Mouse (Mus musculus) thymus, adult 2 months (tissue): ENCODE measurements around the gene Xxylt1. TPM values are rescaled to one million over a fixed set of nuclear protein-coding genes. Genes with fewer than 3 reads are reported as not detected.
A peak's percentile ranks its signal among the peaks of the same experiment; 100 is the strongest.

ENCODE experiments used
- DNase-seq: peaks from one replicate; pipeline ENCODE4 v3.0.0; 2021
- H3K27ac ChIP-seq: fragments of 200-500 bp; 2 replicates; pipeline ENCODE4 v1.5.1; 2012; ENCODE audit warnings: low read length, control low read depth; ENCODE audit not compliant: control insufficient read depth, insufficient read depth
- H3K27me3 ChIP-seq: fragments of 200-500 bp; 2 replicates; pipeline ENCODE4 v1.6.1; 2012; ENCODE audit warnings: mild to moderate bottlenecking, low read length, moderate library complexity, mixed read lengths; ENCODE audit not compliant: control insufficient read depth, insufficient read depth
- H3K36me3 ChIP-seq: fragments of 200-500 bp; 2 replicates; pipeline ENCODE4 v1.6.1; 2012; ENCODE audit warnings: mild to moderate bottlenecking, low read length, moderate library complexity; ENCODE audit not compliant: control insufficient read depth, insufficient read depth
- H3K4me1 ChIP-seq: fragments of 200-500 bp; replicated peaks from 2 replicates; pipeline ENCODE4 v1.6.1; 2012; ENCODE audit warnings: low read length; ENCODE audit not compliant: control insufficient read depth, insufficient read depth
- H3K4me3 ChIP-seq: fragments of 200-500 bp; 2 replicates; pipeline ENCODE4 v1.5.1; 2012; ENCODE audit warnings: mild to moderate bottlenecking, low read length, control low read depth, moderate library complexity; ENCODE audit not compliant: control insufficient read depth, insufficient read depth
- CTCF ChIP-seq: fragments of 200-500 bp; IDR thresholded peaks from 2 replicates; pipeline ENCODE4 v1.5.1; 2012; ENCODE audit warnings: mild to moderate bottlenecking, control low read depth, low read length, moderate library complexity, borderline replicate concordance; ENCODE audit not compliant: control insufficient read depth, poor library complexity, insufficient read depth; ENCODE audit errors: extremely low read depth
- POLR2A ChIP-seq: fragments of 200-500 bp; IDR thresholded peaks from 2 replicates; pipeline ENCODE4 v1.6.1; 2012; ENCODE audit warnings: mild to moderate bottlenecking, low read length, control low read depth, moderate library complexity; ENCODE audit not compliant: control insufficient read depth, poor library complexity, insufficient read depth; ENCODE audit errors: extremely low read depth
- WGBS: fragments of 180-500 bp; shearing (Covaris S2); methylation state at CpG from one replicate; pipeline ENCODE4 v1.1.7; 2018; 5-methylcytosine and 5-hydroxymethylcytosine counted together
- polyA plus RNA-seq: library from polyadenylated mRNA; depleted of rRNA; stranded (reverse); fragments of >200 nt; gene quantifications from 2 replicates; pipeline ENCODE4 v1.2.3, GENCODE M21; 2012

The Xxylt1 gene
- polyA plus RNA-seq, 1 experiment = 13.2 TPM

- DNase-seq = no peak
- Histone ChIP-seq H3K27ac (no peak overlapping the region), H3K4me1 (peaks cover 4% of the 10 kb centered on the region; the same call in 1 of the 2 replicates), H3K27me3 (no peaks in the 10 kb centered on the region), H3K4me3 (no peak overlapping the region), H3K36me3 (no peaks in the 10 kb centered on the region)
- WGBS = 98% methylated on average over 10 of the region's 10 CpGs
- TF ChIP-seq CTCF (no peak), POLR2A (no peak)
Measured at GRCm38 (mm10) chr16:31017687-31018413, 63.4 kb downstream of the Xxylt1 start.

DNA sequence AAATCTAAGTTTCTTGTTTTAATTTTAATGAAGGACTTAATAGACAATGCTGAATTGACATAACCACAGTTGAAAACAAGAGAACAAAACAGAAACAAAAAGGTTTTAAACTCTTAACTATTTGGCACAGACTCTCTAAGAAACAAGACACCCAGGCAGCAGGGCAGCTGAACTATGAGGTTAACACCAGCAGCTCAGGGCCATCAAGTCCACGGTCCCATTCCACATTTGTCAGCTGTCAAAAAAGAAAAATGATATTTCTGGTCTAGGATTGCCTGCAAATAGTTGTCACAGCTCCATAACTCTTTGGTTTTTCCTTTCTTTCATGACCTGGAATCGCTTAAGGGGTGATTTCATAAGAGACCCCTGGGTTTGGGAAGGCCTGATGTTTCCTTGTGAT, 64.6 kb downstream of the Xxylt1 start:
- WGBS = 94% methylated on average over 2 of the region's 2 CpGs
- no peaks in the 10 kb centered on the region for H3K27me3 ChIP-seq
- no peak overlapping the region for H3K4me3 ChIP-seq
- H3K4me1 ChIP-seq = 0 out of 2 replicates have a peak, but pooled peaks cover 3% of the 10 kb centered on the region
- TF ChIP-seq POLR2A (no peak), CTCF (no peak)
- H3K36me3 ChIP-seq = no peaks in the 10 kb centered on the region
- no peak overlapping the region for H3K27ac ChIP-seq
- DNase-seq = no peak

GRCm38 (mm10) chr16:31016169-31016568, 65.1 kb downstream of the Xxylt1 start:
- WGBS = 82% methylated on average over 8 of the region's 8 CpGs
- no peaks in the 10 kb centered on the region for H3K27me3 ChIP-seq
- DNase-seq = peak; percentile 43
- H3K4me3 ChIP-seq = no peak overlapping the region
- 0 out of 2 replicates have a peak, but pooled peaks cover 3% of the 10 kb centered on the region for H3K4me1 ChIP-seq
- no peaks in the 10 kb centered on the region for H3K36me3 ChIP-seq
- no peak overlapping the region for H3K27ac ChIP-seq
- no peak for TF ChIP-seq POLR2A
- peak; percentile 67; the same call in 1 of the 2 replicates for TF ChIP-seq CTCF

DNA sequence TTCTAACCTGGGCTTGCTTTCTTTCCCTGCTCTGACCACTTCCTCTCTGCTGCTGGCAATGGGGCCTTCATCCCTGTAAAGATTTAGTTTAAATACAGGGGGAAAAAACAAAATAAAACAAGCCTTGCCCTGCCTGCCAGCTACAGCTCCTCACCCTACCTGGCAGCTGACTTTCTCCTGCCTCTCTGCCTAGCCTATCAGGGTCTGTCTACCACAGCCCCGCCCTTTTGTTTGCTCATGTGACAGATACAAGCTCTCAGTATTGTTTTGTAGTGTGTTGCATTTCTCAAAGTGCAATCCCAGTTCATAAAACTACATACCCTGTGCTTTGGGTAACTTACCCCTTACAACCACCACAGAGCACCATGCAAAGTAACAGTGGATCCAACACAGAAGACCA, 66.0 kb downstream of the Xxylt1 start:
- 83% methylated on average over 1 of the region's 1 CpGs for WGBS

DNA sequence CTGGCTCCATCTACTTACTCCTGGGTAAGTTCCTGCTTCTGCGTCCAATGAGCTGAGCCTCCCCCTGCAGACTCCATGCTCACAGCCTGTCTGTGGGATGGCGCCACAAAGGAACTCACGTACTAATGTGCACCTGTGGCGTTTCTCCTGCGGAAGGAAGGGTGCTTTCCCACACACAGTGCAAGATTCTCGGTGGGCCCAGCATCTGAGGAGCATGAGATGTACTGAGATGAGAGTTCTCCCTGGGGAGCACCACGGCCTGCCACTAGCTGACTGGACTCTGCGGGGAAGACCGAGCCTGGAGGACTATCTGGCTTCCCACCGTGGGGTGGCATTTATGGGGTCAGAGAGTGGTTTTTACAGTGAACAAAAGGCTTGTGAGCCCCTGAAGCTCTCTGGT, 69.0 kb downstream of the Xxylt1 start:
- H3K36me3 ChIP-seq = no peaks in the 10 kb centered on the region
- no peak for DNase-seq
- H3K27ac ChIP-seq = no peak overlapping the region
- H3K4me3 ChIP-seq = no peak overlapping the region
- TF ChIP-seq CTCF (no peak), POLR2A (no peak)
- peaks cover 11% of the 10 kb centered on the region for H3K4me1 ChIP-seq
- WGBS = 42% methylated on average over 10 of the region's 10 CpGs
- H3K27me3 ChIP-seq = no peaks in the 10 kb centered on the region

More for the DNA sequence above, 66.0 kb downstream of the Xxylt1 start:
- no peaks in the 10 kb centered on the region for H3K36me3 ChIP-seq
- H3K4me1 ChIP-seq = peaks cover 9% of the 10 kb centered on the region
- TF ChIP-seq POLR2A (no peak), CTCF (no peak)
- no peak overlapping the region for H3K4me3 ChIP-seq
- no peak overlapping the region for H3K27ac ChIP-seq
- H3K27me3 ChIP-seq = no peaks in the 10 kb centered on the region
- DNase-seq = no peak

DNA sequence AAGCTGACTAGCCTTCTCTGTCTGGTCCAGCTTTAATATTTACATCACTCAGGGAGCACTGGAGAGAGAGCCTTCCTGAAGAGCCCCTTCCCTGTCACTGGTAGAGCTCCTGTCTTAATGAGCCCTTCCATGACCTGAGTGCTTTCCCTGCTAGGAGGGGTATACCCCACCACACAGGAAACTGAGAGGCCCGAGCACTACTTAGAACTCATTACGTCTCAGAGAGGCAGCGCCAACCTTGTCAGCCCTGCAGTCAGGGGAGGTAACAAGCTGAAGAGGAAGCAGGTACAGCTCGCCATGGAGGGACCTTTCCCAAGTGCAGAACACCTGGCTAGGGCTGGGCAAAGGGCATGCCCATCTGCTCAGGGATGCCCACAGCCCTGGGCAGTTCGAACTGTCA, 70.8 kb downstream of the Xxylt1 start:
- WGBS = 33% methylated on average over 5 of the region's 5 CpGs
- Histone ChIP-seq H3K4me1 (peaks cover 22% of the 10 kb centered on the region), H3K27ac (no peak overlapping the region), H3K27me3 (no peaks in the 10 kb centered on the region), H3K4me3 (no peak overlapping the region), H3K36me3 (no peaks in the 10 kb centered on the region)
- no peak for DNase-seq
- TF ChIP-seq POLR2A (no peak), CTCF (no peak)
